In the genomic region with DNA sequence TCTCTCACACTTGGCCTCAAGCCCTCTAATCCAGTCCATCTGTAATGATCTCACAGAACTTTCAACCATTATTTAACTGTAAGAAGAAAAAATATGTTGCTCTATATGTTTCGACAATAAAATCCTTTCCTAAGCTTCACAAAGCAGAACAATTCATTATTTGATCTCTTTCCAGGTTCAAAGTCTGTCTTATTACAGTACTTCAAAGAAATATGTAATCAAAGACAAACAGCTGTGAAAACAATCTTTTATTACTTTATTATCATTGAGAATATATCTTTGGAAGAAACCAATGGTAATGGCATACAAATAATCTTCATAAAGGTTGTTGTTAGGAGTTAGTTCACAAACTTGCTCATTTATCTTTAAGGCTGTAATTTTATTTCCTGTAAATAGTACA, we compare ENCODE assay signal across 26 mouse cellular contexts.
"Had no signal": no experiment of that assay in that cellular context is flagged by ENCODE, and none has a peak within 500 bp of the region (broad histone marks: within the 10 kb centered on the region; RNA-seq: fewer than 3 reads in every experiment).

No protein-coding gene starts in this region.

- H3K9me3 ChIP-seq: heart, embryonic 10.5 days; heart, embryonic 12.5 days; hindbrain, embryonic 10.5 days; hindbrain, embryonic 12.5 days; kidney, embryonic 15.5 days; limb, embryonic 13.5 days; limb, embryonic 15.5 days; liver, embryonic 12.5 days had no signal

- H3K9ac ChIP-seq: heart, embryonic 12.5 days; hindbrain, embryonic 12.5 days; hindbrain, embryonic 14.5 days; kidney, embryonic 15.5 days; limb, embryonic 13.5 days; limb, embryonic 15.5 days; liver, embryonic 12.5 days; liver, embryonic 14.5 days had no signal

- H3K36me3 ChIP-seq: heart, embryonic 10.5 days; heart, embryonic 12.5 days; hindbrain, embryonic 10.5 days; hindbrain, embryonic 12.5 days; kidney, embryonic 15.5 days; limb, embryonic 13.5 days; limb, embryonic 15.5 days; liver, embryonic 12.5 days had no signal

- H3K4me3 ChIP-seq: gastrocnemius, adult 2 months; heart, embryonic 10.5 days; heart, embryonic 12.5 days; hindbrain, embryonic 10.5 days; hindbrain, embryonic 12.5 days; kidney, embryonic 15.5 days; limb, embryonic 13.5 days; limb, embryonic 15.5 days; liver, embryonic 12.5 days had no signal

- DNase-seq: gastrocnemius, adult 2 months; gastrocnemius, postnatal 10 days; gastrocnemius, postnatal 25 days; heart, adult 18-20 months; heart, postnatal 10 days; heart, postnatal 4 days; kidney, adult 11 months; kidney, adult 8-10 months; kidney, postnatal 10 days; kidney, postnatal 25 days; kidney, postnatal 4 days; layer of hippocampus, adult 9-11 months; layer of hippocampus, postnatal 36 days; left cerebral cortex, postnatal 4 days had no signal

- H3K4me1 ChIP-seq: heart, embryonic 12.5 days; hindbrain, embryonic 12.5 days; limb, embryonic 15.5 days; liver, embryonic 12.5 days had no signal

- H3K4me2 ChIP-seq: heart, embryonic 12.5 days; hindbrain, embryonic 12.5 days; hindbrain, embryonic 14.5 days; kidney, embryonic 15.5 days; limb, embryonic 13.5 days; limb, embryonic 15.5 days; liver, embryonic 12.5 days had no signal

- H3K27ac ChIP-seq: gastrocnemius, adult 2 months; heart, embryonic 10.5 days; hindbrain, embryonic 10.5 days; hindbrain, embryonic 12.5 days; hindbrain, embryonic 14.5 days; limb, embryonic 13.5 days; limb, embryonic 15.5 days; liver, embryonic 12.5 days; liver, embryonic 14.5 days had no signal

- ATAC-seq: hindbrain, embryonic 16.5 days; inflammation-experienced regulatory T-cells, adult 6 months; liver, embryonic 12.5 days had no signal

- H3K27me3 ChIP-seq: heart, embryonic 12.5 days; hindbrain, embryonic 12.5 days; kidney, embryonic 15.5 days; limb, embryonic 13.5 days; limb, embryonic 15.5 days; liver, embryonic 12.5 days had no signal
